Mouse (Mus musculus) intestine, embryonic 14.5 days (tissue): ENCODE results near the gene Sema6d. TPM values are rescaled to one million over a fixed set of nuclear protein-coding genes. Genes with fewer than 3 reads are reported as not detected.

Experiments
- ATAC-seq: fragments of 200-750 bp; cut with Nextera tagmentation; replicated peaks from 2 replicates; pipeline ENCODE4 v1.8.0; 2017; ENCODE audit warnings: low read depth, moderate number of reproducible peaks, moderate TSS enrichment, moderate library complexity; ENCODE audit not compliant: low FRiP score, low TSS enrichment
- DNase-seq: peaks from one replicate; pipeline ENCODE4 v3.0.0-alpha.2; 2018; ENCODE audit warnings: low spot score
- H3K27ac ChIP-seq: fragments of 300-500 bp; sonication (generic); 2 replicates; pipeline ENCODE4 v1.5.1; 2014; ENCODE audit warnings: low read depth, mild to moderate bottlenecking, control low read depth
- H3K27me3 ChIP-seq: fragments of 300-500 bp; sonication (generic); replicated peaks from 2 replicates; pipeline ENCODE4 v1.6.1; 2014; ENCODE audit warnings: low read length, control low read depth; ENCODE audit not compliant: control insufficient read depth, insufficient read depth
- H3K36me3 ChIP-seq: fragments of 300-500 bp; sonication (generic); 2 replicates; pipeline ENCODE4 v1.6.1; 2014; ENCODE audit warnings: low read length, control low read depth; ENCODE audit not compliant: control insufficient read depth, insufficient read depth
- H3K4me1 ChIP-seq: fragments of 300-500 bp; sonication (generic); replicated peaks from 2 replicates; pipeline ENCODE4 v1.6.1; 2014; ENCODE audit warnings: low read length, control low read depth, mixed read lengths; ENCODE audit not compliant: control insufficient read depth, insufficient read depth
- H3K4me2 ChIP-seq: fragments of 300-500 bp; sonication (generic); 2 replicates; pipeline ENCODE4 v1.6.1; 2014; ENCODE audit warnings: low read length
- H3K4me3 ChIP-seq: fragments of 300-500 bp; sonication (generic); 2 replicates; pipeline ENCODE4 v1.5.1; 2014; ENCODE audit warnings: low read depth, low read length, control low read depth, mixed read lengths
- H3K9ac ChIP-seq: fragments of 300-500 bp; sonication (generic); 2 replicates; pipeline ENCODE4 v1.6.1; 2014; ENCODE audit warnings: mild to moderate bottlenecking, low read length
- H3K9me3 ChIP-seq: fragments of 300-500 bp; sonication (generic); 2 replicates; pipeline ENCODE4 v1.6.1; 2016; ENCODE audit warnings: low read length, control low read depth; ENCODE audit not compliant: control insufficient read depth
- WGBS: fragments of 180-500 bp; shearing (Covaris S2); extraction: QIAGEN DNeasy Blood & Tissue Kit; methylation state at CpG from one replicate; pipeline ENCODE4 v1.1.7; 2014; 5-methylcytosine and 5-hydroxymethylcytosine counted together
- polyA plus RNA-seq: library from polyadenylated mRNA; unstranded; fragments of >200 nt; fragmentation: Nextera tagmentation; extraction: Ambion mirVana; gene quantifications from 2 replicates; pipeline ENCODE4 v1.2.1, GENCODE M21; 2014

Gene Sema6d
- polyA plus RNA-seq, 1 experiment from 2014 or later: 17.7 TPM

- ATAC-seq: no peak
- Histone ChIP-seq H3K9ac (no peak overlapping the region), H3K9me3 (no peaks in the 10 kb centered on the region), H3K27ac (no peak overlapping the region), H3K4me1 (no peaks in the 10 kb centered on the region; the same call in none of the 2 replicates), H3K27me3 (no peaks in the 10 kb centered on the region), H3K4me2 (no peak overlapping the region), H3K4me3 (no peak overlapping the region), H3K36me3 (no peaks in the 10 kb centered on the region)
- DNase-seq: peak; percentile 40
- WGBS: 38% methylated on average over 6 of the region's 6 CpGs
Observed at GRCm38 (mm10) chr2:124640500-124641193, 550.9 kb downstream of the Sema6d start.

GRCm38 (mm10) chr2:124641194-124641558 is 551.4 kb downstream of the Sema6d start:
- peak; percentile 34 for DNase-seq
- no peaks in the 10 kb centered on the region; the same call in none of the 2 replicates for H3K4me1 ChIP-seq
- H3K4me3 ChIP-seq: no peak overlapping the region
- 38% methylated on average over 5 of the region's 5 CpGs for WGBS
- ATAC-seq: no peak
- H3K27ac ChIP-seq: no peak overlapping the region
- no peak overlapping the region for H3K9ac ChIP-seq
- H3K4me2 ChIP-seq: no peak overlapping the region
- H3K36me3 ChIP-seq: no peaks in the 10 kb centered on the region
- no peaks in the 10 kb centered on the region for H3K27me3 ChIP-seq
- H3K9me3 ChIP-seq: no peaks in the 10 kb centered on the region

- H3K27me3 ChIP-seq: no peaks in the 10 kb centered on the region
- no peak overlapping the region for H3K4me3 ChIP-seq
- DNase-seq (no peak), ATAC-seq (no peak)
- H3K27ac ChIP-seq: no peak overlapping the region
- 53% methylated on average over 3 of the region's 3 CpGs for WGBS
- H3K9ac ChIP-seq: no peak overlapping the region
- H3K4me2 ChIP-seq: no peak overlapping the region
- H3K36me3 ChIP-seq: no peaks in the 10 kb centered on the region
- H3K4me1 ChIP-seq: no peaks in the 10 kb centered on the region; the same call in none of the 2 replicates
- no peaks in the 10 kb centered on the region for H3K9me3 ChIP-seq
Observed at GRCm38 (mm10) chr2:124642131-124642530, 552.4 kb downstream of the Sema6d start.

- H3K4me2 ChIP-seq: no peak overlapping the region
- DNase-seq (no peak), ATAC-seq (no peak)
- H3K9me3 ChIP-seq: no peaks in the 10 kb centered on the region
- H3K4me1 ChIP-seq: no peaks in the 10 kb centered on the region
- no peaks in the 10 kb centered on the region for H3K27me3 ChIP-seq
- H3K36me3 ChIP-seq: peaks cover 7% of the 10 kb centered on the region
- no peak overlapping the region for H3K27ac ChIP-seq
- no peak overlapping the region for H3K4me3 ChIP-seq
- no peak overlapping the region for H3K9ac ChIP-seq
- WGBS: 80% methylated on average over 2 of the region's 2 CpGs
Observed at GRCm38 (mm10) chr2:124650609-124651008, 560.8 kb downstream of the Sema6d start.

GRCm38 (mm10) chr2:124651146-124651545 is 561.4 kb downstream of the Sema6d start:
- no peak overlapping the region for H3K4me2 ChIP-seq
- no peak overlapping the region for H3K4me3 ChIP-seq
- ATAC-seq (no peak), DNase-seq (peak; percentile 34)
- H3K27ac ChIP-seq: no peak overlapping the region
- no peaks in the 10 kb centered on the region for H3K27me3 ChIP-seq
- H3K4me1 ChIP-seq: no peaks in the 10 kb centered on the region
- no peak overlapping the region for H3K9ac ChIP-seq
- H3K36me3 ChIP-seq: peaks cover 8% of the 10 kb centered on the region
- no peaks in the 10 kb centered on the region for H3K9me3 ChIP-seq
- 70% methylated on average over 5 of the region's 5 CpGs for WGBS

GRCm38 (mm10) chr2:124653161-124653560 is 563.4 kb downstream of the Sema6d start:
- H3K9me3 ChIP-seq: no peaks in the 10 kb centered on the region
- no peak overlapping the region for H3K4me2 ChIP-seq
- no peak for ATAC-seq
- H3K4me3 ChIP-seq: no peak overlapping the region
- 94% methylated on average over 7 of the region's 7 CpGs for WGBS
- H3K27ac ChIP-seq: no peak overlapping the region
- DNase-seq: no peak
- H3K27me3 ChIP-seq: no peaks in the 10 kb centered on the region
- peaks cover 21% of the 10 kb centered on the region for H3K36me3 ChIP-seq
- no peaks in the 10 kb centered on the region for H3K4me1 ChIP-seq
- no peak overlapping the region for H3K9ac ChIP-seq

- Histone ChIP-seq H3K4me2 (no peak overlapping the region), H3K4me1 (no peaks in the 10 kb centered on the region), H3K4me3 (no peak overlapping the region), H3K27ac (no peak overlapping the region), H3K36me3 (peaks cover 57% of the 10 kb centered on the region), H3K9ac (no peak overlapping the region), H3K9me3 (no peaks in the 10 kb centered on the region), H3K27me3 (no peaks in the 10 kb centered on the region)
- WGBS: 85% methylated on average over 11 of the region's 11 CpGs
- ATAC-seq: no peak
- no peak for DNase-seq
Observed at GRCm38 (mm10) chr2:124657358-124657757, 567.6 kb downstream of the Sema6d start.

GRCm38 (mm10) chr2:124658374-124658773 is 568.6 kb downstream of the Sema6d start:
- H3K36me3 ChIP-seq: peaks cover 58% of the 10 kb centered on the region
- no peak for ATAC-seq
- no peak overlapping the region for H3K4me3 ChIP-seq
- H3K27ac ChIP-seq: no peak overlapping the region
- H3K27me3 ChIP-seq: no peaks in the 10 kb centered on the region
- DNase-seq: no peak
- no peaks in the 10 kb centered on the region for H3K4me1 ChIP-seq
- no peaks in the 10 kb centered on the region for H3K9me3 ChIP-seq
- H3K4me2 ChIP-seq: no peak overlapping the region
- H3K9ac ChIP-seq: no peak overlapping the region
- 89% methylated on average over 14 of the region's 14 CpGs for WGBS

- no peaks in the 10 kb centered on the region for H3K4me1 ChIP-seq
- WGBS: 93% methylated on average over 13 of the region's 13 CpGs
- H3K27me3 ChIP-seq: no peaks in the 10 kb centered on the region
- H3K4me2 ChIP-seq: no peak overlapping the region
- no peak overlapping the region for H3K27ac ChIP-seq
- DNase-seq (no peak), ATAC-seq (no peak)
- H3K4me3 ChIP-seq: no peak overlapping the region
- H3K9me3 ChIP-seq: no peaks in the 10 kb centered on the region
- peaks cover 67% of the 10 kb centered on the region for H3K36me3 ChIP-seq
- H3K9ac ChIP-seq: no peak overlapping the region
Observed at GRCm38 (mm10) chr2:124659601-124660000, 569.8 kb downstream of the Sema6d start.
